Mouse (Mus musculus) lung, adult 18-20 months (tissue): ENCODE data around the gene Arrdc2.
A peak's percentile ranks its signal among the peaks of the same experiment; 100 is the strongest.

Source experiments
- DNase-seq, 2 experiments: peaks; one replicate each; pipeline ENCODE4 v3.0.0; 2022; ENCODE audit warnings: mixed read lengths in 2 of 2

The Arrdc2 gene

GRCm38 (mm10) chr8:70839408-70840351 lies at the start of gene Arrdc2:
TSS of gene Arrdc2 (minus strand) at chr8:70839720.
- peak; percentile 100 for DNase-seq

- DNase-seq, result peak in 1 of 2 experiments; percentile 30
Measured at GRCm38 (mm10) chr8:70887669-70888068, 48.1 kb upstream of the Arrdc2 start.

- DNase-seq, result no peak
Measured at GRCm38 (mm10) chr8:70885612-70886011, 46.1 kb upstream of the Arrdc2 start.

GRCm38 (mm10) chr8:70884683-70885082 lies 45.2 kb upstream of the Arrdc2 start:
- DNase-seq, result no peak

- DNase-seq, result no peak
Measured at GRCm38 (mm10) chr8:70884186-70884585, 44.7 kb upstream of the Arrdc2 start.

- DNase-seq, result no peak
Measured at GRCm38 (mm10) chr8:70880546-70880945, 41.0 kb upstream of the Arrdc2 start.

- DNase-seq, result peak; percentile 28 to 37
Measured at GRCm38 (mm10) chr8:70880126-70880525, 40.6 kb upstream of the Arrdc2 start.

- DNase-seq, result no peak
Measured at GRCm38 (mm10) chr8:70879500-70879899, 40.0 kb upstream of the Arrdc2 start.

- DNase-seq, result no peak
Measured at GRCm38 (mm10) chr8:70878178-70878577, 38.7 kb upstream of the Arrdc2 start.

GRCm38 (mm10) chr8:70876382-70876781 lies 36.9 kb upstream of the Arrdc2 start:
- DNase-seq, result no peak

GRCm38 (mm10) chr8:70874441-70874840 lies 34.9 kb upstream of the Arrdc2 start:
- no peak for DNase-seq

- peak; percentile 95 to 96 for DNase-seq
Measured at GRCm38 (mm10) chr8:70873364-70873985, 34.0 kb upstream of the Arrdc2 start, which contains the start of gene Ccdc124. TSS of gene Ccdc124 (minus strand) at chr8:70873935.

GRCm38 (mm10) chr8:70872643-70873363 lies 33.3 kb upstream of the Arrdc2 start:
- DNase-seq, result no peak

GRCm38 (mm10) chr8:70871195-70871807 lies 31.8 kb upstream of the Arrdc2 start:
- DNase-seq, result no peak

- peak; percentile 80 to 84 for DNase-seq
Measured at GRCm38 (mm10) chr8:70869601-70870041, 30.1 kb upstream of the Arrdc2 start.

- no peak for DNase-seq
Measured at GRCm38 (mm10) chr8:70869199-70869571, 29.7 kb upstream of the Arrdc2 start.

GRCm38 (mm10) chr8:70868559-70869198 lies 29.2 kb upstream of the Arrdc2 start:
- peak; percentile 71 to 73 for DNase-seq

- DNase-seq, result no peak
Measured at GRCm38 (mm10) chr8:70866566-70866965, 27.0 kb upstream of the Arrdc2 start.

- DNase-seq, result no peak
Measured at GRCm38 (mm10) chr8:70866001-70866520, 26.5 kb upstream of the Arrdc2 start.

- DNase-seq, result peak; percentile 99
Measured at GRCm38 (mm10) chr8:70865350-70866000, 26.0 kb upstream of the Arrdc2 start.

GRCm38 (mm10) chr8:70864712-70865221 lies 25.2 kb upstream of the Arrdc2 start:
- no peak for DNase-seq
